Mouse (Mus musculus) embryonic facial prominence, embryonic 15.5 days (tissue): ENCODE measurements around the gene Macrod2. TPM values are rescaled to one million over a fixed set of nuclear protein-coding genes. Genes with fewer than 3 reads are reported as not detected.
A peak's percentile ranks its signal among the peaks of the same experiment; 100 is the strongest.

Experiments
- ATAC-seq: fragments of 200-750 bp; cut with Nextera tagmentation; 2 replicates; pipeline ENCODE4 v1.8.0; 2017; ENCODE audit warnings: low read depth, moderate TSS enrichment; ENCODE audit not compliant: insufficient number of reproducible peaks, low FRiP score, low TSS enrichment
- H3K27ac ChIP-seq: fragments of 300-500 bp; sonication (generic); replicated peaks from 2 replicates; pipeline ENCODE4 v1.5.1; 2015; ENCODE audit warnings: mild to moderate bottlenecking, inconsistent platforms
- H3K27me3 ChIP-seq: fragments of 300-500 bp; sonication (generic); 2 replicates; pipeline ENCODE4 v1.6.1; 2015; ENCODE audit warnings: inconsistent platforms
- H3K36me3 ChIP-seq: fragments of 300-500 bp; sonication (generic); 2 replicates; pipeline ENCODE4 v1.6.1; 2015; ENCODE audit warnings: mild to moderate bottlenecking, inconsistent platforms
- H3K4me1 ChIP-seq: fragments of 300-500 bp; sonication (generic); 2 replicates; pipeline ENCODE4 v1.6.1; 2015; ENCODE audit warnings: inconsistent platforms
- H3K4me2 ChIP-seq: fragments of 300-500 bp; sonication (generic); replicated peaks from 2 replicates; pipeline ENCODE4 v1.6.1; 2015; ENCODE audit warnings: mild to moderate bottlenecking, inconsistent platforms
- H3K4me3 ChIP-seq: fragments of 300-500 bp; sonication (generic); replicated peaks from 2 replicates; pipeline ENCODE4 v1.5.1; 2015; ENCODE audit warnings: mild to moderate bottlenecking, inconsistent platforms
- H3K9ac ChIP-seq: fragments of 300-500 bp; sonication (generic); 2 replicates; pipeline ENCODE4 v1.6.1; 2015; ENCODE audit warnings: inconsistent platforms
- H3K9me3 ChIP-seq: fragments of 300-500 bp; sonication (generic); replicated peaks from 2 replicates; pipeline ENCODE4 v1.6.1; 2016; ENCODE audit warnings: inconsistent platforms
- WGBS: fragments of 180-500 bp; shearing (Covaris S2); methylation state at CpG from one replicate; pipeline ENCODE4 v1.1.7; 2015; 5-methylcytosine and 5-hydroxymethylcytosine counted together
- polyA plus RNA-seq: library from polyadenylated mRNA; unstranded; fragments of >200 nt; fragmentation: Nextera tagmentation; extraction: Ambion mirVana; gene quantifications from 2 replicates; pipeline ENCODE4 v1.2.1, GENCODE M21; 2015

Macrod2 gene
- polyA plus RNA-seq, 1 experiment from 2014 or later, result 38.9 TPM

- no peaks in the 10 kb centered on the region for H3K9me3 ChIP-seq
Measured at GRCm38 (mm10) chr2:142267836-142268235, 1872.7 kb downstream of the Macrod2 start.

GRCm38 (mm10) chr2:142286761-142287160 is 1891.7 kb downstream of the Macrod2 start:
- no peak for ATAC-seq
- no peak overlapping the region for H3K4me3 ChIP-seq
- no peaks in the 10 kb centered on the region for H3K4me1 ChIP-seq
- H3K27ac ChIP-seq, result no peak overlapping the region
- WGBS, result 54% methylated on average over 1 of the region's 1 CpGs
- H3K27me3 ChIP-seq, result no peaks in the 10 kb centered on the region
- H3K36me3 ChIP-seq, result no peaks in the 10 kb centered on the region
- H3K4me2 ChIP-seq, result no peak overlapping the region
- no peaks in the 10 kb centered on the region for H3K9me3 ChIP-seq
- H3K9ac ChIP-seq, result no peak overlapping the region

More at GRCm38 (mm10) chr2:142267836-142268235, 1872.7 kb downstream of the Macrod2 start:
- Histone ChIP-seq H3K4me1 (no peaks in the 10 kb centered on the region), H3K4me2 (no peak overlapping the region), H3K4me3 (no peak overlapping the region), H3K36me3 (no peaks in the 10 kb centered on the region), H3K27ac (no peak overlapping the region), H3K9ac (no peak overlapping the region), H3K27me3 (no peaks in the 10 kb centered on the region)
- WGBS, result 59% methylated on average over 2 of the region's 2 CpGs
- no peak for ATAC-seq

DNA sequence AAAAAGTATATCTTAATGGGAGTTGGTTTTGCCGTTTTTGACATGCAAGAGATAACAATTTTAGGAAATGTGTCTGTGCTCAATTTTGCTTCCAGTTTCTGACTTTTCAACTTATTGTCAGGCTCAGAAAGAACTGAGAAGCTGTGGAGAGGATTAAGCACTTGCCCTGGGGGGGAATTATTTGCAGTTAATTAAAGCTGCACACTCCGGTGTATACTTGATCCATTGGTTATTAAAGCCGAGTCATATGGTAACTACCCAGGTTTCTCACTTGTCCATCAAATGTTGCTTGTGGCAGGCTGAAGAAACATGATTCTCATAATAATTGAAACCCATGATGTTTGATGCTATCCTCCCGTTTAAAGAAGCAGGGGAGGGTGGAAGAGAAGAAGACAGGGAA is 1899.7 kb downstream of the Macrod2 start:
- Histone ChIP-seq H3K9me3 (no peaks in the 10 kb centered on the region), H3K36me3 (no peaks in the 10 kb centered on the region), H3K9ac (no peak overlapping the region), H3K27me3 (no peaks in the 10 kb centered on the region), H3K4me2 (no peak overlapping the region), H3K4me1 (no peaks in the 10 kb centered on the region), H3K4me3 (no peak overlapping the region), H3K27ac (no peak overlapping the region)
- ATAC-seq, result no peak
- WGBS, result 34% methylated on average over 4 of the region's 4 CpGs

- H3K9ac ChIP-seq, result no peak overlapping the region
- H3K36me3 ChIP-seq, result no peaks in the 10 kb centered on the region
- 40% methylated on average over 2 of the region's 2 CpGs for WGBS
- no peaks in the 10 kb centered on the region for H3K27me3 ChIP-seq
- H3K27ac ChIP-seq, result no peak overlapping the region
- no peaks in the 10 kb centered on the region for H3K4me1 ChIP-seq
- H3K4me2 ChIP-seq, result no peak overlapping the region
- no peak overlapping the region for H3K4me3 ChIP-seq
- no peaks in the 10 kb centered on the region for H3K9me3 ChIP-seq
- no peak for ATAC-seq
Measured at GRCm38 (mm10) chr2:142303098-142303911, 1908.2 kb downstream of the Macrod2 start.

DNA sequence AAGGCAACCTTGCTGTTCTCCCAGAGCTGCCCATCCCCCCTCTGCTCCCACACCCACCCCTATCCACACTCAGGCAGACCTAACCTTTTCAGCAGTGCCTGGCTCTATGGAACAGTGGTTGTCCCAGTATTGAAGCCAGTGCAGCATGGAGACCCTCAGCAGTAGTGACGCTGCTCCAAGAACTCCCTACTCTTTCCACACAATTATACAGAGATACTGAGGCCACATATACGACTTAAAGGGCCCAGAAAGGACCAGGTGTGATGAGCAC is 1908.7 kb downstream of the Macrod2 start:
- Histone ChIP-seq H3K9me3 (no peaks in the 10 kb centered on the region), H3K9ac (no peak overlapping the region), H3K4me3 (no peak overlapping the region), H3K36me3 (no peaks in the 10 kb centered on the region), H3K4me2 (no peak overlapping the region), H3K27me3 (no peaks in the 10 kb centered on the region), H3K27ac (no peak overlapping the region), H3K4me1 (no peaks in the 10 kb centered on the region)
- 70% methylated on average over 2 of the region's 2 CpGs for WGBS
- no peak for ATAC-seq

GRCm38 (mm10) chr2:142323158-142323557 is 1928.0 kb downstream of the Macrod2 start:
- H3K4me2 ChIP-seq, result no peak overlapping the region
- H3K27me3 ChIP-seq, result no peaks in the 10 kb centered on the region
- 60% methylated on average over 3 of the region's 3 CpGs for whole genome bisulfite sequencing
- no peaks in the 10 kb centered on the region for H3K9me3 ChIP-seq
- H3K4me1 ChIP-seq, result no peaks in the 10 kb centered on the region
- no peak overlapping the region for H3K9ac ChIP-seq
- H3K36me3 ChIP-seq, result no peaks in the 10 kb centered on the region
- ATAC-seq, result no peak
- no peak overlapping the region for H3K27ac ChIP-seq
- no peak overlapping the region for H3K4me3 ChIP-seq

DNA sequence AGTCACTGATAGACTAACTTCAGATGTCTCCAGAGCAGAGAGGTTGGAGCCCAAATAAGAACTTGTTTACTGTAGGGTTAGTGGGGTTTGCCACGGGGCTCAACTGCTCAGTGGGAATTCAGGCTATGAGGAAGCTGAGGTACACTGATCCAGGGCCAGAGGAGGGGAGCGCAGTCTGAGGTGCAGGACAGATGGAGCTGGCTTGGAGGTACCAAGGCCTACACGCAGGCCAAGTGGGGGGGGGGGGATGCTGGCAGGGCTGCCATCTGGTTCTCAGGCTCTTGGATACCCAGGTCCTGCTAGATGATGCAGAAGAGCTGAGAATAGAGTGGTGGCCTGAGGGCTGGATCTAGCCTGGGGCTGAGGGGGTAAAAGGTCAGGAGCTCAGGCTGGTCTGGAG is 1931.6 kb downstream of the Macrod2 start:
- H3K27me3 ChIP-seq, result no peaks in the 10 kb centered on the region
- H3K36me3 ChIP-seq, result no peaks in the 10 kb centered on the region
- H3K4me1 ChIP-seq, result no peaks in the 10 kb centered on the region
- no peak overlapping the region for H3K27ac ChIP-seq
- no peak overlapping the region for H3K4me3 ChIP-seq
- H3K9ac ChIP-seq, result no peak overlapping the region
- H3K9me3 ChIP-seq, result no peaks in the 10 kb centered on the region
- H3K4me2 ChIP-seq, result no peak overlapping the region
- WGBS, result 83% methylated on average over 3 of the region's 3 CpGs
- ATAC-seq, result no peak; the same call in 1 of the 2 replicates

DNA sequence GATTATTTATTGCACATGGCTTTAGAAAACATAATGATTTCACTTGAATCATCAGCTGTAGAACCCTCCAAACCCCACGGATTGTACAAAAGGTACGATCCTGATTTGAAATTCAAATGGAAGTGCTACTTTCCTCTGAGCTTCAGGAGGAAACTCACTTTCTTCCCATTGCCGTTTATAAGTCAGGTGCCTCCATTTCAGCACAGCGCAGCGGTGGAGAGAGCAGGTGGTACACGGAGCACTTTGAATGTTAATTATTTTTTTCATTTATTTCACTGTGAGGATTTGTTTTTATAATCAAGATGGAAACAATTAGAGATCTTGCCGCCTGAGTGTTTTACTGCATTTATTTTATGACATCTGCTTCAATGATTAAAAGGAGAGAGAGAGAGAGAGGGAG is 1934.7 kb downstream of the Macrod2 start:
- Histone ChIP-seq H3K4me3 (no peak overlapping the region), H3K4me1 (peaks cover 5% of the 10 kb centered on the region; the same call in 1 of the 2 replicates), H3K4me2 (no peak overlapping the region), H3K27ac (no peak overlapping the region), H3K9ac (no peak overlapping the region), H3K27me3 (no peaks in the 10 kb centered on the region), H3K36me3 (no peaks in the 10 kb centered on the region), H3K9me3 (no peaks in the 10 kb centered on the region)
- no peak for ATAC-seq
- 65% methylated on average over 7 of the region's 7 CpGs for WGBS

GRCm38 (mm10) chr2:142334441-142335102 is 1939.5 kb downstream of the Macrod2 start:
- Histone ChIP-seq H3K36me3 (no peaks in the 10 kb centered on the region), H3K9me3 (no peaks in the 10 kb centered on the region), H3K4me1 (peaks cover 7% of the 10 kb centered on the region; the same call in 1 of the 2 replicates), H3K4me2 (peak overlapping the region; percentile 17; the same call in 1 of the 2 replicates), H3K4me3 (no peak overlapping the region), H3K27me3 (no peaks in the 10 kb centered on the region), H3K9ac (no peak overlapping the region), H3K27ac (no peak overlapping the region)
- WGBS, result 15% methylated on average over 7 of the region's 7 CpGs
- 0 out of 2 replicates have a peak, but pooled peaks have one; percentile 43 for ATAC-seq

DNA sequence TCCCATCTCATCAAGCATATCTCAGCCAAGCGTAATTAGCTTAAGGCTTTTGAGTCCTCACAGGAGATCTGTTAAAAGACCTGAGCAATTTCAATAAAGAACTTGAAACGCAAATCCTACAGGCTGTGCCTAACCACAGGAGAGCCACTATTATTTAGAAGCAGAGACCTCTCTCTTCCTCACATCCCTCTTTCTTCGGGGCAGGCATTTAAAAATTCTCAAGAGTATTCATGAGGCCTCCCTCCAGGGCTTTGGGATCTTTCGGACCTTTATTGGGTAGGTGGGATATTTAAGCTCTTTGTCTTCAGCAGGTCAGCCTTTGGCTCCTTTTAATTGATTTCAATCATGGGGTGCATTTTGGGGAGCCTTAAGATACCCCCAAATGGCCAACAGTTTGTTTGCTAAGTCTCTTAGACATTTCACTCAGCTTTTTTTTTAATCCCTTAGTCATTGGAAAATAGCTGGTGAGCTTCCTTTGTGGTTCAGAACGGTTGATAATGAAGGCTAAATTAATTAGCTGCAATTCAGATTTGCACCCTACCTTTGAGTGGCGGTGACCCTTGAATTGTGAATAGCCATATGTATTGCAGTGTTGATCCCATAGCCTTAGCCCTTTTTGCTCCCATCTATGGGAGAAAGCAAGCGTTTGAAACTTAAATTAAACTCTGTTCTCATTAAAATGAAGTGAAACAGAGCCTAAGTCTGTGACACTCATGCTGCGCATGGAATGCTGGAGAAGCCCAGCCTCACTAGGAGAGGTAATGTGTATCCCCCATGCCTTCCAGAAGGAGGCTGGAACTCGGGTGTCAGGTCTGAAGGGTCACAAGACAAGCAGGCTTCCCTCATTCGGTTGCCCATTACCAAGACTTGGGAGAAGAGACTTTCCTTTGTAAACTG is 1940.2 kb downstream of the Macrod2 start:
- no peak for ATAC-seq
- H3K4me2 ChIP-seq, result no peak overlapping the region
- 40% methylated on average over 10 of the region's 10 CpGs for WGBS

GRCm38 (mm10) chr2:142344021-142344420 is 1948.9 kb downstream of the Macrod2 start:
- 45% methylated on average over 2 of the region's 2 CpGs for WGBS
- no peak for ATAC-seq

More for the DNA sequence above, 1940.2 kb downstream of the Macrod2 start:
- no peak overlapping the region for H3K4me3 ChIP-seq
- H3K36me3 ChIP-seq, result no peaks in the 10 kb centered on the region
- no peaks in the 10 kb centered on the region for H3K9me3 ChIP-seq
- peaks cover 7% of the 10 kb centered on the region; the same call in 1 of the 2 replicates for H3K4me1 ChIP-seq
- H3K27ac ChIP-seq, result no peak overlapping the region
- no peaks in the 10 kb centered on the region for H3K27me3 ChIP-seq
- H3K9ac ChIP-seq, result no peak overlapping the region

More at GRCm38 (mm10) chr2:142344021-142344420, 1948.9 kb downstream of the Macrod2 start:
- Histone ChIP-seq H3K4me1 (no peaks in the 10 kb centered on the region), H3K27me3 (no peaks in the 10 kb centered on the region), H3K27ac (no peak overlapping the region), H3K9me3 (no peaks in the 10 kb centered on the region), H3K36me3 (no peaks in the 10 kb centered on the region), H3K9ac (no peak overlapping the region), H3K4me2 (no peak overlapping the region), H3K4me3 (no peak overlapping the region)
